Mouse (Mus musculus): ENCODE data around the gene Tiam2. TPM values are rescaled to one million over a fixed set of nuclear protein-coding genes. Genes with fewer than 3 reads are reported as not detected.

Tiam2 gene
- polyA plus RNA-seq, 1 experiment from 2014 or later = 3.2 TPM

GRCm38 (mm10) chr17:3436841-3437515 lies 110.6 kb downstream of the Tiam2 start:
- no peaks in the 10 kb centered on the region for H3K27me3 ChIP-seq (ENCODE audit: control insufficient read depth, insufficient read depth, low read length)
- 72% methylated on average over 12 of the region's 12 CpGs for WGBS
- no peak overlapping the region for H3K4me2 ChIP-seq (ENCODE audit: low read depth)
- H3K4me3 ChIP-seq (ENCODE audit: low read depth, low read length) = no peak overlapping the region
- no peaks in the 10 kb centered on the region for H3K9me3 ChIP-seq (ENCODE audit: control insufficient read depth, low read length)
- DNase-seq (ENCODE audit: low spot score) = no peak
- no peaks in the 10 kb centered on the region for H3K36me3 ChIP-seq (ENCODE audit: control insufficient read depth, insufficient read depth, low read length)
- no peak for ATAC-seq (ENCODE audit: insufficient read depth, low FRiP score, low TSS enrichment)
- no peaks in the 10 kb centered on the region for H3K4me1 ChIP-seq (ENCODE audit: control insufficient read depth, insufficient read depth, low read length)
- no peak overlapping the region for H3K27ac ChIP-seq (ENCODE audit: low read depth, low read length)
- H3K9ac ChIP-seq (ENCODE audit: low read length) = no peak overlapping the region

- H3K9me3 ChIP-seq (ENCODE audit: control insufficient read depth, low read length) = no peaks in the 10 kb centered on the region
- no peaks in the 10 kb centered on the region; the same call in 1 of the 2 replicates for H3K4me1 ChIP-seq (ENCODE audit: control insufficient read depth, insufficient read depth, low read length)
- H3K27ac ChIP-seq (ENCODE audit: low read depth, low read length) = no peak overlapping the region
- no peak for ATAC-seq (ENCODE audit: insufficient read depth, low FRiP score, low TSS enrichment)
- no peaks in the 10 kb centered on the region for H3K27me3 ChIP-seq (ENCODE audit: control insufficient read depth, insufficient read depth, low read length)
- 67% methylated on average over 10 of the region's 10 CpGs for WGBS
- H3K4me3 ChIP-seq (ENCODE audit: low read depth, low read length) = no peak overlapping the region
- no peaks in the 10 kb centered on the region for H3K36me3 ChIP-seq (ENCODE audit: control insufficient read depth, insufficient read depth, low read length)
- H3K4me2 ChIP-seq (ENCODE audit: low read depth) = no peak overlapping the region
- H3K9ac ChIP-seq (ENCODE audit: low read length) = no peak overlapping the region
- no peak for DNase-seq (ENCODE audit: low spot score)
These were observed 116.4 kb downstream of the Tiam2 start for GRCm38 (mm10) chr17:3442526-3443401.

GRCm38 (mm10) chr17:3446191-3446950 lies 120.0 kb downstream of the Tiam2 start:
- ATAC-seq (ENCODE audit: insufficient read depth, low FRiP score, low TSS enrichment) = no peak

GRCm38 (mm10) chr17:3448725-3449124 lies 122.4 kb downstream of the Tiam2 start:
- H3K9me3 ChIP-seq (ENCODE audit: control insufficient read depth, low read length) = no peaks in the 10 kb centered on the region
- no peak overlapping the region for H3K27ac ChIP-seq (ENCODE audit: low read depth, low read length)
- DNase-seq (ENCODE audit: low spot score) (peak; percentile 73), ATAC-seq (ENCODE audit: insufficient read depth, low FRiP score, low TSS enrichment) (no peak)
- H3K4me2 ChIP-seq (ENCODE audit: low read depth) = no peak overlapping the region
- H3K9ac ChIP-seq (ENCODE audit: low read length) = no peak overlapping the region
- H3K27me3 ChIP-seq (ENCODE audit: control insufficient read depth, insufficient read depth, low read length) = no peaks in the 10 kb centered on the region
- 34% methylated on average over 3 of the region's 3 CpGs for WGBS
- H3K4me1 ChIP-seq (ENCODE audit: control insufficient read depth, insufficient read depth, low read length) = no peaks in the 10 kb centered on the region
- no peaks in the 10 kb centered on the region for H3K36me3 ChIP-seq (ENCODE audit: control insufficient read depth, insufficient read depth, low read length)
- no peak overlapping the region for H3K4me3 ChIP-seq (ENCODE audit: low read depth, low read length)

More at GRCm38 (mm10) chr17:3446191-3446950, 120.0 kb downstream of the Tiam2 start:
- Histone ChIP-seq H3K4me1 (ENCODE audit: control insufficient read depth, insufficient read depth, low read length) (no peaks in the 10 kb centered on the region; the same call in 1 of the 2 replicates), H3K9ac (ENCODE audit: low read length) (no peak overlapping the region), H3K4me2 (ENCODE audit: low read depth) (no peak overlapping the region), H3K9me3 (ENCODE audit: control insufficient read depth, low read length) (no peaks in the 10 kb centered on the region), H3K27me3 (ENCODE audit: control insufficient read depth, insufficient read depth, low read length) (no peaks in the 10 kb centered on the region), H3K27ac (ENCODE audit: low read depth, low read length) (no peak overlapping the region), H3K36me3 (ENCODE audit: control insufficient read depth, insufficient read depth, low read length) (no peaks in the 10 kb centered on the region), H3K4me3 (ENCODE audit: low read depth, low read length) (no peak overlapping the region)
- 75% methylated on average over 8 of the region's 8 CpGs for WGBS
- no peak for DNase-seq (ENCODE audit: low spot score)

GRCm38 (mm10) chr17:3451077-3451476 lies 124.7 kb downstream of the Tiam2 start:
- no peaks in the 10 kb centered on the region for H3K9me3 ChIP-seq (ENCODE audit: control insufficient read depth, low read length)
- DNase-seq (ENCODE audit: low spot score) (peak; percentile 49), ATAC-seq (ENCODE audit: insufficient read depth, low FRiP score, low TSS enrichment) (no peak)
- H3K27ac ChIP-seq (ENCODE audit: low read depth, low read length) = no peak overlapping the region
- H3K4me2 ChIP-seq (ENCODE audit: low read depth) = no peak overlapping the region
- H3K4me3 ChIP-seq (ENCODE audit: low read depth, low read length) = no peak overlapping the region
- H3K36me3 ChIP-seq (ENCODE audit: control insufficient read depth, insufficient read depth, low read length) = no peaks in the 10 kb centered on the region
- no peaks in the 10 kb centered on the region for H3K4me1 ChIP-seq (ENCODE audit: control insufficient read depth, insufficient read depth, low read length)
- H3K9ac ChIP-seq (ENCODE audit: low read length) = no peak overlapping the region
- H3K27me3 ChIP-seq (ENCODE audit: control insufficient read depth, insufficient read depth, low read length) = no peaks in the 10 kb centered on the region
- 52% methylated on average over 2 of the region's 2 CpGs for WGBS

- Histone ChIP-seq H3K9me3 (ENCODE audit: control insufficient read depth, low read length) (no peaks in the 10 kb centered on the region), H3K9ac (ENCODE audit: low read length) (no peak overlapping the region), H3K4me3 (ENCODE audit: low read depth, low read length) (no peak overlapping the region), H3K36me3 (ENCODE audit: control insufficient read depth, insufficient read depth, low read length) (no peaks in the 10 kb centered on the region), H3K27me3 (ENCODE audit: control insufficient read depth, insufficient read depth, low read length) (no peaks in the 10 kb centered on the region), H3K4me2 (ENCODE audit: low read depth) (no peak overlapping the region), H3K27ac (ENCODE audit: low read depth, low read length) (no peak overlapping the region), H3K4me1 (ENCODE audit: control insufficient read depth, insufficient read depth, low read length) (no peaks in the 10 kb centered on the region)
- no peak for DNase-seq (ENCODE audit: low spot score)
- 88% methylated on average over 12 of the region's 12 CpGs for WGBS
- no peak for ATAC-seq (ENCODE audit: insufficient read depth, low FRiP score, low TSS enrichment)
These were observed 126.4 kb downstream of the Tiam2 start for GRCm38 (mm10) chr17:3452571-3453311.

GRCm38 (mm10) chr17:3453946-3454345 lies 127.6 kb downstream of the Tiam2 start:
- Histone ChIP-seq H3K9me3 (ENCODE audit: control insufficient read depth, low read length) (no peaks in the 10 kb centered on the region), H3K9ac (ENCODE audit: low read length) (peak overlapping the region; percentile 29; the same call in 1 of the 2 replicates), H3K4me3 (ENCODE audit: low read depth, low read length) (no peak overlapping the region), H3K4me1 (ENCODE audit: control insufficient read depth, insufficient read depth, low read length) (no peaks in the 10 kb centered on the region), H3K36me3 (ENCODE audit: control insufficient read depth, insufficient read depth, low read length) (no peaks in the 10 kb centered on the region), H3K27me3 (ENCODE audit: control insufficient read depth, insufficient read depth, low read length) (no peaks in the 10 kb centered on the region), H3K4me2 (ENCODE audit: low read depth) (no peak overlapping the region), H3K27ac (ENCODE audit: low read depth, low read length) (no peak overlapping the region)
- DNase-seq (ENCODE audit: low spot score) (no peak), ATAC-seq (ENCODE audit: insufficient read depth, low FRiP score, low TSS enrichment) (no peak)
- 44% methylated on average over 10 of the region's 10 CpGs for WGBS

- H3K27me3 ChIP-seq (ENCODE audit: control insufficient read depth, insufficient read depth, low read length) = no peaks in the 10 kb centered on the region
- H3K9ac ChIP-seq (ENCODE audit: low read length) = no peak overlapping the region
- no peak overlapping the region for H3K4me3 ChIP-seq (ENCODE audit: low read depth, low read length)
- WGBS = 90% methylated on average over 9 of the region's 9 CpGs
- H3K9me3 ChIP-seq (ENCODE audit: control insufficient read depth, low read length) = no peaks in the 10 kb centered on the region
- H3K4me2 ChIP-seq (ENCODE audit: low read depth) = no peak overlapping the region
- H3K27ac ChIP-seq (ENCODE audit: low read depth, low read length) = no peak overlapping the region
- no peaks in the 10 kb centered on the region for H3K4me1 ChIP-seq (ENCODE audit: control insufficient read depth, insufficient read depth, low read length)
- no peaks in the 10 kb centered on the region for H3K36me3 ChIP-seq (ENCODE audit: control insufficient read depth, insufficient read depth, low read length)
- ATAC-seq (ENCODE audit: insufficient read depth, low FRiP score, low TSS enrichment) = no peak
- no peak for DNase-seq (ENCODE audit: low spot score)
These were observed 128.5 kb downstream of the Tiam2 start for GRCm38 (mm10) chr17:3454850-3455249.

Data from neural tube, embryonic 11.5 days (tissue).